Mouse (Mus musculus) myocyte (in vitro differentiated cells): Measurements from ENCODE around the gene Lta. TPM values are rescaled to one million over a fixed set of nuclear protein-coding genes. Genes with fewer than 3 reads are reported as not detected.

Experiments used
- H3K27me3 ChIP-seq: one replicate; pipeline ENCODE4 v1.6.1; 2011; ENCODE audit not compliant: control insufficient read depth, insufficient read depth, insufficient read length
- H3K36me3 ChIP-seq: one replicate; pipeline ENCODE4 v1.6.1; 2011; ENCODE audit not compliant: control insufficient read depth, insufficient read depth
- H3K4me2 ChIP-seq: one replicate; pipeline ENCODE4 v1.6.1; 2011; ENCODE audit warnings: low read depth, control low read depth
- H3K4me3 ChIP-seq: one replicate; pipeline ENCODE4 v1.5.1; 2011; ENCODE audit warnings: mild to moderate bottlenecking, control low read depth, moderate library complexity
- H3K79me2 ChIP-seq: one replicate; pipeline ENCODE4 v1.6.1; 2011; ENCODE audit not compliant: control insufficient read depth, insufficient read depth
- H3ac ChIP-seq: one replicate; pipeline ENCODE4 v1.6.1; 2011; ENCODE audit not compliant: control insufficient read depth, insufficient read length
- CEBPB ChIP-seq: IDR thresholded peaks from 2 replicates; pipeline ENCODE4 v1.6.1; 2011; ENCODE audit warnings: mild to moderate bottlenecking, moderate library complexity; ENCODE audit not compliant: poor library complexity, insufficient read depth, severe bottlenecking
- E2F4 ChIP-seq: IDR thresholded peaks from one replicate; pipeline ENCODE4 v1.6.1; 2011; ENCODE audit warnings: mild to moderate bottlenecking, control low read depth, moderate library complexity; ENCODE audit not compliant: insufficient read depth
- MAX ChIP-seq: IDR thresholded peaks from one replicate; pipeline ENCODE4 v1.6.1; 2011; ENCODE audit warnings: low read depth, mild to moderate bottlenecking, control low read depth
- MYOD1 ChIP-seq, 3 experiments: IDR thresholded peaks; one replicate each; pipeline ENCODE4 v1.6.1; 2011; ENCODE audit warnings: control low read depth in 2 of 3, low read depth in 2 of 3, mild to moderate bottlenecking in 2 of 3, moderate library complexity in 1 of 3; ENCODE audit not compliant: insufficient read length in 2 of 3, control insufficient read depth in 1 of 3
- MYOG ChIP-seq, 3 experiments: IDR thresholded peaks; one replicate each; pipeline ENCODE4 v1.6.1; 2011; ENCODE audit warnings: control low read depth in 2 of 3, low read depth in 2 of 3, mild to moderate bottlenecking in 2 of 3; ENCODE audit not compliant: insufficient read length in 2 of 3, control insufficient read depth in 1 of 3, insufficient read depth in 1 of 3
- POLR2A ChIP-seq: IDR thresholded peaks from one replicate; pipeline ENCODE4 v1.6.1; 2011; ENCODE audit warnings: low read depth, mild to moderate bottlenecking, control low read depth, moderate library complexity; ENCODE audit not compliant: insufficient read length
- POLR2AphosphoS2 ChIP-seq: IDR thresholded peaks from one replicate; pipeline ENCODE4 v1.6.1; 2011; ENCODE audit warnings: low read depth, control low read depth; ENCODE audit not compliant: insufficient read length
- REST ChIP-seq: IDR thresholded peaks from one replicate; pipeline ENCODE4 v1.6.1; 2011; ENCODE audit warnings: mild to moderate bottlenecking, control low read depth, moderate library complexity; ENCODE audit not compliant: insufficient read depth, insufficient read length
- SRF ChIP-seq: IDR thresholded peaks from one replicate; pipeline ENCODE4 v1.6.1; 2011; ENCODE audit warnings: low read depth; ENCODE audit not compliant: control insufficient read depth, insufficient read length
- TCF12 ChIP-seq: IDR thresholded peaks from one replicate; pipeline ENCODE4 v1.6.1; 2011; ENCODE audit warnings: mild to moderate bottlenecking, control low read depth; ENCODE audit not compliant: poor library complexity, insufficient read depth, severe bottlenecking
- TCF3 ChIP-seq: IDR thresholded peaks from one replicate; pipeline ENCODE4 v1.6.1; 2011; ENCODE audit warnings: low read depth, control low read depth; ENCODE audit not compliant: insufficient read length
- USF1 ChIP-seq: IDR thresholded peaks from one replicate; pipeline ENCODE4 v1.6.1; 2011; ENCODE audit warnings: low read depth, mild to moderate bottlenecking, control low read depth, moderate library complexity
- polyA plus RNA-seq: library from polyadenylated mRNA; unstranded; fragments of >200 nt; fragmentation: generic; extraction: Trizol; gene quantifications from one replicate; pipeline ENCODE4 v1.2.1, GENCODE M21; 2012; ENCODE audit warnings: missing spikeins

The Lta gene
- polyA plus RNA-seq, 1 experiment = 0.26 TPM

DNA sequence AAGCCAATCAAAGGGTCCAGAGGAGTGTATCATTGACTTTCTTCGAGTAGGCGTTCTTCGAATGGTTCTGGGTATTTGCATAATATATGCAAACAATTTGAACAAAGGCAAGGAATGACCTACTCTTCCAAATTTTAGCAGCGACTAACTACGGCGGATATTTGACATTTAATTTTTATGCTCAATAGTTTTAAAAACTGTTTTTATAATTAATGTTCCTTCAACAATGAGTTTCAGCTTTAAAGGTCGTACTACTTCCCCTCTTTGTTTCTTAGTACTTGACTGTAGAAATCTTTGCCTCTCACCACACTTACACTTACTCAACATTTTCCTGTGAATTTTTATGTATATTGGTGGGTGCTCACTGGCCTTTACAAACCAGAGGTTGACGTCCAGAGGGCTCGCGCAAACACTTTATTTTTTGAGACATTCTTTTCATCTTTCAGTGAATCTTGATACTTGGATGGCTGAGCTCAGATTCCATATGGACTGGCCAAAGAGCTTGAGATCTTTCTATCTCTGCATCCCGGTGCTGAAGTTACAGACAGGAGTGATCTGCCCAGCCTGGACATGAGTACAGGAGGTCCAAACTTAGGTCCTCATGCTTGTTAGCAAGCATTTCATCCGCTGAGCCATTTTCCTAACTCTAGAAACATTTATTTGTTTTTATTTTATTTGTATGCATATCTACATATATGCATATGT, 39.5 kb downstream of the Lta start:
- peak overlapping the region; percentile 96 for H3K4me2 ChIP-seq
- peaks cover 45% of the 10 kb centered on the region for H3K79me2 ChIP-seq
- no peaks in the 10 kb centered on the region for H3K27me3 ChIP-seq
- H3K36me3 ChIP-seq = peaks cover 15% of the 10 kb centered on the region
- no peak overlapping the region for H3ac ChIP-seq
- peak overlapping the region; percentile 83 for H3K4me3 ChIP-seq
- no peak for TF ChIP-seq POLR2A
- TF ChIP-seq MYOG (IDR thresholded peaks at IDR 0.05; ENCODE audit: control insufficient read depth in 1 of 3, insufficient read depth in 1 of 3, insufficient read length in 2 of 3, low read depth in 2 of 3) = no peak
- TF ChIP-seq REST = no peak
- no peak for TF ChIP-seq USF1
- TF ChIP-seq MAX = no peak

DNA sequence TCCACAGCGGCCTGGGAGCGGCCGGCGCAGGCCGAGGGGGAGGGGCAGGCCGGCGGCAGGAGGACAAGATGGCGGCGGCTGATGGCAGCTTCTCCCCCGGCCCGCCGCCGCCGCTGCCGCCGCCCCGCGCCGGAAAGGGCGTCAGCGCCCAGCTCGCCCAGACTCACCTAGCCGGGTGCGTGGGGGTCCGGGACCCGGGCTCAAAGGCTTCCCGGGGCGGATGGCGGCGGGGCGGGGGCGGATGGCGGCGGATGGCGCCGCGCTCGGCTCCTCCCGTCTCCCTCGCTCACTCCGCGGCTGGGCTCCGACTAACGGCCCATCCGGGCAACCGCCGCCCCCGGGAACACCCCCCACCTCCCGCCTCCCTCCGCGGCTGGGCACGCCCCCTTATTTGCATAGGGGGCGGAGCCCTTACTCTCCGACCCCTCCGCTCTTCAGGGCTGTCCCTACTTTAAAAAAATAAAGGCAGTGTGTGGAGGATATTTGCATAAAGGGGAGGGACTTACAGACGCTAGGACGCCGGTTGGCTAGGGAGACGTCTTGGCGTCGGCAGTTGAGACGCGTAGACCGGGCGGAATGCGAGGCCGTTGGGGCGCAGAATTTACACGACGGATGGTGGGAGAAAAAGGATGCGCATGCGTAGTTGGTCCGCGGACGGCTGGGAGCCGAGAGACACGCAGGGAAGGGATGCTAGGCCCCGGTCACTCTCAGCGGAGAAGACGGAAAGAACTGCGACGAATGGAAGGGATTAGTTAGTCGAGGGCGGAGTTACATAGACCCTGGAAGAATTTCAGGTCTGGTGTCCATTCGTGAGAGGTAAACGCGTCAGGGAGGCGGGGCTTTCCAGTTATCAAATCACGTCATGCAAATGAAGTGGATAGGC, 40.3 kb downstream of the Lta start, which contains the start of gene Prrc2a:
Gene Prrc2a, minus strand, starts transcription at position 330 of the 883 bp plus-strand sequence.
- H3K4me2 ChIP-seq = peak within 1 kb of the TSS; percentile 96
- peak within 1 kb of the TSS; percentile 83 for H3K4me3 ChIP-seq
- peak within 1 kb of the TSS; percentile 55 for H3ac ChIP-seq
- TF ChIP-seq MYOD1 (IDR thresholded peaks at IDR 0.05; ENCODE audit: control insufficient read depth in 1 of 3, insufficient read length in 2 of 3, low read depth in 2 of 3) (peak in 1 of 3 experiments; percentile 7), POLR2AphosphoS2 (peak; percentile 85), USF1 (no peak), POLR2A (peak; percentile 77)
- H3K79me2 ChIP-seq = peaks cover 53% of the 10 kb centered on the region
- H3K36me3 ChIP-seq = peaks cover 22% of the 10 kb centered on the region
- H3K27me3 ChIP-seq = no peaks in the 10 kb centered on the region

GRCm38 (mm10) chr17:35164218-35164567, 41.0 kb downstream of the Lta start:
- peak overlapping the region; percentile 55 for H3ac ChIP-seq
- TF ChIP-seq SRF (no peak), E2F4 (no peak), MAX (no peak), TCF12 (no peak), TCF3 (no peak), USF1 (no peak), POLR2AphosphoS2 (no peak), REST (no peak), MYOD1 (IDR thresholded peaks at IDR 0.05; ENCODE audit: control insufficient read depth in 1 of 3, insufficient read length in 2 of 3, low read depth in 2 of 3) (no peak), CEBPB (no peak), MYOG (IDR thresholded peaks at IDR 0.05; ENCODE audit: control insufficient read depth in 1 of 3, insufficient read depth in 1 of 3, insufficient read length in 2 of 3, low read depth in 2 of 3) (no peak), POLR2A (no peak)
- H3K4me3 ChIP-seq = peak overlapping the region; percentile 83
- no peaks in the 10 kb centered on the region for H3K27me3 ChIP-seq
- peaks cover 58% of the 10 kb centered on the region for H3K79me2 ChIP-seq
- H3K4me2 ChIP-seq = peak overlapping the region; percentile 93
- H3K36me3 ChIP-seq = peaks cover 24% of the 10 kb centered on the region

DNA sequence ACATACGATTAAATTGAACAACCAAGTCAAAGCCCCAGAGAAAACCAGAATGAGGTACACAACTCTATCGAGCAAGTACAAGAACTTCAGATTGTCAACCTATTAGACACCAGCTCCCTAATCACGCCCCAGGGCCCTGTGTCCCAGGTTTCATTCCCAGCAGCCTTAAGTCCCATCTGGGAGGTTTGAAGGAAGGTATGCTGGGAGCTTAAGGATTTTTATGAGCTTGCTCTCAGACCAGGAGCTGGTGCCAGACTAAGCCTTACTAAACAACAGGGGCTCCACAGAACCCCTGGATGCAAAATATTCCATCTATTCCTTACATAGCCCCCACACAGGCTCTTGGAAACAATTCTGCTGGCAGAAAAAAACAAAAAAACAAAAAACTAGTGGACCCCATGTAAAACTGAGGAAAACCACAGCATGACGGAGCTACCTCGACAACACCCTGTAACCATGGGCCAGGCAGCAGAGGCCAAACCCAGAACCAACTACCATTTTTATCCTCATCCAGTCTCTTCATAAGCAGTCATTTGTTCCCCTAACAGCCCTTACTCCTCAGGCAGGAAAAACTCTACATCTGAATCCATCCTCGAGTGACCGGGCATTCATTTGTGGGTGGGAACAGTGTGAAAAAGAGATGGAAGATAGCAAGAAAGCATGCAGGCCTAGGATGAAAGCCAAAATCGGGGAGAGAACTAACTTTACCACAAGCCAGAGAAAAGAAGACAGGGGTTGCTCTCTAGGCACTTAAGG, 41.6 kb downstream of the Lta start:
- no peaks in the 10 kb centered on the region for H3K27me3 ChIP-seq
- H3K4me3 ChIP-seq = peak overlapping the region; percentile 83
- TF ChIP-seq REST = no peak
- TF ChIP-seq E2F4 = no peak
- TF ChIP-seq USF1 = no peak
- no peak for TF ChIP-seq MYOD1 (IDR thresholded peaks at IDR 0.05; ENCODE audit: control insufficient read depth in 1 of 3, insufficient read length in 2 of 3, low read depth in 2 of 3)
- TF ChIP-seq POLR2A = no peak
- TF ChIP-seq TCF12 = no peak
- no peak for TF ChIP-seq POLR2AphosphoS2
- TF ChIP-seq TCF3 = no peak
- no peak for TF ChIP-seq CEBPB
- TF ChIP-seq MAX = no peak
- no peak for TF ChIP-seq SRF
- no peak for TF ChIP-seq MYOG (IDR thresholded peaks at IDR 0.05; ENCODE audit: control insufficient read depth in 1 of 3, insufficient read depth in 1 of 3, insufficient read length in 2 of 3, low read depth in 2 of 3)
- peak overlapping the region; percentile 93 for H3K4me2 ChIP-seq
- H3K36me3 ChIP-seq = peaks cover 24% of the 10 kb centered on the region
- H3K79me2 ChIP-seq = peaks cover 61% of the 10 kb centered on the region
- peak overlapping the region; percentile 55 for H3ac ChIP-seq
